Mouse (Mus musculus): Measurements from ENCODE around the gene Ttc28.

DNA sequence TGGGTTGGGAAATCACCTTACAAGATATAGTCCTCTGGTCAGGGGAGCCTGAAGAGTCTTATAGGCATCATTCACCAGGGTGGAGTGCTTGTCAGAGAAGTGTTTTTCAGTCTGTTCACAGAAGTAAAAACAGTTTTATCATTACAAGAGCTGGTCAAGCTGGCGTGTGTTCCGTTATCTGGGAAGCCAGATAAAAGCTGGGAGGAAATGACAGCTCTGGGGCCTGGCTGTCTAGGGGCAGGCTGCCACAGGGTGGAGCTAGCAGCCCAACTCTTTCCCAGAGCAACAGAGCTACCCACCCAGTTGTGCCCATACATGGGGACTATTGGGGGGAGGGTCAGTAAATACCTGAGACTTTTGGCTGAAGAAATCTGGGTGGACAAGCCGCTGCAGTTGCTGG, 43.6 kb upstream of the Ttc28 start:
- TF ChIP-seq CTCF (IDR thresholded peaks at IDR 0.05; ENCODE audit: borderline replicate concordance, control insufficient read depth, extremely low read depth, insufficient read depth, low read length, poor library complexity) (no peak), POLR2A (IDR thresholded peaks at IDR 0.05; ENCODE audit: control insufficient read depth, extremely low read depth, insufficient read depth, low read length, poor library complexity) (no peak)
